Mouse (Mus musculus) activated CD4-positive, CD25-positive, alpha-beta regulatory T cell, adult 9 weeks (primary cell): Measurements from ENCODE around the gene Acsl3. TPM values are rescaled to one million over a fixed set of nuclear protein-coding genes. Genes with fewer than 3 reads are reported as not detected.

Experiments used
- polyA plus RNA-seq: library from polyadenylated mRNA; unstranded; fragments of 100-300 nt; shearing (Covaris generic); gene quantifications from one replicate; pipeline ENCODE4 v1.2.1, GENCODE M21; 2017

Acsl3 gene
- polyA plus RNA-seq: 2.3 TPM

DNA sequence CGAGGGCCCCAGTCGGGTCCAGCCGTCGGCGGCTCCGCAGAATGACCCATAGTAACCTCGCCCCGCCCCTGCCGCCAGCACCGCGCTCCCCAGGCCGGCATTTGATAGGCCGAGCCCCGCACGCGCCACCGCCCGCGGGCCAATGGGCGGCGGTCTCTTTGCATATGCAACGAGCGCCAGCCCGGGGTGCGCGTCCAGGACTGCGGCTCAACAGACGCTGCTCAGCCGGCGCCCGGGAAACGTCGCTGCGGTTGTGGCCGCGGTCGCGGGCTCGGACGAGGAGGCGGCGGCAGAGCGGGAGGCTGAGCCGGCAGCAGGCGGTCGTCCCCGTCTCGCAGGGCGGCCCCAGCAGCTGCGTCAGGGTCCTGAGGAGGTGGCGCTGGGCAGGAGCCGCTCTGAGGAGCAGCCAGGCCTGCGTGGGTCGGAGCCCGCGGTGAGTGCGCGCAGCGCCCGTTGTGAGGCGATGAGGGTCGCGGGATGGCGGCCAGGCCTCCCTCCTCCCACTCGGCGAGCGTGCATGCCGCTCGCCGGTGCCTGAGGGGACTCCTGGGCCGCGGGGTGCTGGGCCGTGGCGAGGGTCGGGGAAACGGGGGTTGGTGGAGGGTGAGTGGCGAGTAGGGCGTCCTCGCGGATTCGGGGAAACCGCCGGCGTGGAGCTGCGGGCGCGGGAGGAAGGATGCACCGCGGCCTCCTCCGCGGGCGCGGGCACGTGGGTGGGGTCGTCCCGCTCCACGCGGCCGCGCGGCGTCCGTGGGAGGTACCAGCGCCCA is at the start of gene Acsl3, which contains the start of gene Utp14b:
Acsl3 (plus strand) TSS at position 155 of the 770 bp plus-strand sequence.
Utp14b (plus strand) TSS at position 368 of the 770 bp plus-strand sequence.

Other genes starting within 250 kb of the Acsl3 start
- gene Farsb, start 168.9 kb upstream of the Acsl3 start, polyA plus RNA-seq: 110 TPM
- gene Mogat1, start 146.8 kb upstream of the Acsl3 start, polyA plus RNA-seq: not detected
- gene BC035947, start 145.7 kb upstream of the Acsl3 start, polyA plus RNA-seq: not detected
- 0.51 TPM for gene Utp14b, start 213 bp downstream of the Acsl3 start, polyA plus RNA-seq
- gene Kcne4, start 158.9 kb downstream of the Acsl3 start, polyA plus RNA-seq: not detected